Mouse (Mus musculus) liver, embryonic 14.5 days (tissue): ENCODE results near the gene Tbc1d12.
"Not testable (repeated sequence)": the region's sequence is repeated elsewhere in the genome, so short reads cannot be mapped to it uniquely, and the experiment has no call there.

Experiments
- CTCF ChIP-seq: IDR thresholded peaks from 2 replicates; pipeline ENCODE4 v1.5.1; 2016; ENCODE audit warnings: antibody characterized with exemption, low read depth, control low read depth
- EP300 ChIP-seq: IDR thresholded peaks from 2 replicates; pipeline ENCODE4 v1.6.1; 2016; ENCODE audit warnings: antibody characterized with exemption, low read depth

DNA sequence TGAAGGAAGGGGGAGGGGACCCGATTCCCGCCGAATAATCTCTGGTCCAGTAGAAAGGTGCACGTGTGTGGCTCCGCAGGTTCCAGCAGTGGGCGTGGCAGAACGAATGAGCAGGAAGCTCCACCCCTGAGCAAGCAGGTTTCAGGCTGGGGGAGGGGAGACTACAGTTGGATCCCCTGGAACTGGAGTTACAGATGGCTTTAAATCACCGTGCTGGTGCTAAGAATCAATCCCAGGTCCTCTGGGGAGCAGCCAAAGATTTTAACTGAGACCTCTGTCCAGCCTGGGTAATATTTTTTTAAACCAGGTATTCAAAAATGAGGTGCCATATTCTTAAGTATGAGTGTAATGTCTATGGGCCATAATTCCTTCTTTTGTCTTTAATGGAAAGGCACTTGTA, 38.4 kb downstream of the Tbc1d12 start:
- not testable (repeated sequence) for TF ChIP-seq EP300, CTCF
